Mouse (Mus musculus) forelimb bud, embryonic 11.5 days (tissue): Measurements from ENCODE around the gene Grhl3.
A peak's percentile ranks its signal among the peaks of the same experiment; 100 is the strongest.
"Not testable (repeated sequence)": the region's sequence is repeated elsewhere in the genome, so short reads cannot be mapped to it uniquely, and the experiment has no call there.

Source experiments
- DNase-seq: peaks from one replicate; pipeline ENCODE4 v3.0.0-alpha.2; 2012; ENCODE audit warnings: low read depth, low spot score

The Grhl3 gene

DNA sequence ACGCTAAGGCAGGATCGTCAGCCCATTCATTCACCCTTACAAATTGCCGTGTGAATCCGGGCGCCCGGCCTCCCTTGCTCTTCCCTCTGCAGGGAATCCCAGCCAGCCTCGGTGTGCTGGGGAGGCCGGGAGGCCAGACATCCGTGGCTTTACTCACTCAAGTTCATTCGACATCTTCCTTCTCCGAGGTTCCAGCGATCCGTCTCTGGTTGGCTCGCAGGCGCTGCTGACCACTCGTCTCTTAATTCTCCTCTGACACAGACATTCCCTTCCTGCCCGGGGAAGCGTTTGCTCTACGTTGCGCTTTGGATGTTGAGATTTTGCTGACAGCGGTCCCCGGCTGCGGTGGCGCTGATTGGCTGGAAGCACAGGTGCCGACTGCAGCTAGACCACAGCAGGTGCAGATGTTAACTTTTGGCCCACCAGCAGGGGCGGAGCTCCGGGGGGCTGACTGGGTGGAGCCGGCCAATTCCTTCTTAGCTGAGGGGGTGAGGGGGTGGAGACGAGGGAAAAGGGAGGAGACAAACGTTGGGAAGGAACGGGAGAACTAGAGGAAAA is at the start of gene Grhl3:
Grhl3 (minus strand) TSS at position 380 of the 558 bp plus-strand sequence.
- peak; percentile 38 for DNase-seq

- no peak for DNase-seq
These were observed 48.9 kb upstream of the Grhl3 start for GRCm38 (mm10) chr4:135622290-135622689.

DNA sequence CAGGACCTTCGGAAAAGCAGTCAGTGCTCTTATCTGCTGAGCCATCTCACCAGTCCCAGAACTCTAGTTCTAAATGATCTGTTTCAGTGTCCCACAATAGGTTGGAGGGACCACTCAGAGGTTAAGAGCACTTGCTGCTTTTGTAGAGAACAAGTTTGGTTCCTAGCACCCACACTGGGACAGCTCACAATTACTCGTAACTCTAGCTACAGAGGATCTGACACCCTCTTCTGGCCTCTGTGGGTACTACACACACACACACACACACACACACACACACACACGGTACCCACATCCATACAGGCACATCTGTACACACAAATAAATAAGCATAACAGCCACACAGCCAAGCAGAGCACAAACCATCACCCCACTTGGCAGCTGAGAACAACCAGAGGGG is 47.0 kb upstream of the Grhl3 start:
- DNase-seq, result no peak

DNA sequence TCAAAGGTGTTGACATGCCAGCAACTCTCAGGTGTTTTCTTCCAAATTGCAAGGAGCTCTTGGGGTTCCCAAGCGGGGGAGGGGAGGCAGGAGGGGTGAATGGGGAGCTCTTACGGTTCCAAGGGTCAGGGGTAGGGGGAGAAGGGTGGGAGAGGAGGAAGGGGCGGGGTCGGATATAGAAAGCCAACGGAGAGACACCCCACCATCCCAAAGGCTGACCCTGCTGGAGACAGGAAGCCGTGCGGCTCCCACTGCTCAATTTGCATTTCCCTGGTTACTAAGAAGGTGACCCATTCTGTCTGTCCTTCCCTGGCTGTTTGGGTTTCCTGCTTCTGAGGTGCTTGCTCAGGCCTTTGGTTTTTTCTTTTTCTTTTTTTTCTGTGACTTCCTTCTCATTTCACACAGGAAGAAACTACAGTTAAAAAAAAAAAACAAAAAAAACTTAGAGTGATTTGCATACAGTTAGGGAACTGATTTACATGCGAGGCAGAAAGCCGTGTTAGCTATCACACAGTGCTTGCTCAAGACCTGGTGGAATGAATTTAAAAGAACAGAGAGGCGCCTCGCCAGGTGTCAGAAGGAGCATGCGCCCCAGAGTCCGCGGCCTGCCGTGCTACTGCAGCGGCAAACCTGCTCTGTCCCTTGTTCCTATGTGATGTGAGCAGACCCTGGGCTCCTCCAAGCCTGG is 44.5 kb upstream of the Grhl3 start:
- DNase-seq, result no peak

DNA sequence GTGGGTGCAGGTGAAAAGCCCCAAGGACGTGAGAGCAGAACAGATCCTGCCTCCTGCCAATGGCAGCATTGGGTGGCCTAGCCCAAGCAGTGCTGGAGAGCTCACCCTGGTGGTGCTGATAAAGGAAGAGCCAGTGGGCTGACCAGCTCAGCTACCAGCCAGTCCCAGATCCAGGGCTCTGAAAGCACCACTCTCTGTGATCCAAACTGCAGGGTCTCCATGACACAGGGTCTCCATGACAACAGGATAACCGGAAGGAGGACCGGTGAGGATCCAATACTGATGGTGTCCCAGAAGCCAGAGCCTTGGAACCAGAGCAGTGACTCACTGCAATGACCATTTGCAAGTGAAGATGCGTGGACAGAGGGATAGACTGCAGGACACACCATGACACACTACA is 43.6 kb upstream of the Grhl3 start:
- DNase-seq, result no peak

GRCm38 (mm10) chr4:135615307-135615706 is 41.9 kb upstream of the Grhl3 start:
- DNase-seq, result not testable (repeated sequence)

GRCm38 (mm10) chr4:135609986-135610385 is 36.6 kb upstream of the Grhl3 start:
- no peak for DNase-seq

- no peak for DNase-seq
These were observed 34.8 kb upstream of the Grhl3 start for GRCm38 (mm10) chr4:135607979-135608885.

DNA sequence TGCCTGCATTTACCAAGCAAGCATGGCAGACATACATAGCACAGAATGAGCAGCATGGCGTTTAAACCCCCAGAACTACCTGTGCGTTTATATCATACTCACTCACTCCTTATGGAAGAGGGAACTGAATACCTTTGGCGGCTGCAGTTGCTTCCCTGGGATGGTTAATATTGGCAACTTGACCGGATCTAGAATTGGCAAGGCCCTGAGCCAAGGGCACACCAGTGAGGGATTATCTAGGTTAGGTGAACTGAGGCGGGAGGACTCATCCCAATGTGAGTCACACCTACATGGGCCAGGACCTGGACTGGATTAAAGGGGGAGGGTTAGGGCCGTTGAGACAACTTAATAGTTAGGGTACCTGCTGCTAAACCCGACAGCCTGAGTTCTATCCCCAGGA is 32.8 kb upstream of the Grhl3 start:
- DNase-seq, result no peak

GRCm38 (mm10) chr4:135601530-135601929 is 28.1 kb upstream of the Grhl3 start:
- DNase-seq, result no peak

- no peak for DNase-seq
These were observed 26.2 kb upstream of the Grhl3 start for GRCm38 (mm10) chr4:135599497-135600182.

DNA sequence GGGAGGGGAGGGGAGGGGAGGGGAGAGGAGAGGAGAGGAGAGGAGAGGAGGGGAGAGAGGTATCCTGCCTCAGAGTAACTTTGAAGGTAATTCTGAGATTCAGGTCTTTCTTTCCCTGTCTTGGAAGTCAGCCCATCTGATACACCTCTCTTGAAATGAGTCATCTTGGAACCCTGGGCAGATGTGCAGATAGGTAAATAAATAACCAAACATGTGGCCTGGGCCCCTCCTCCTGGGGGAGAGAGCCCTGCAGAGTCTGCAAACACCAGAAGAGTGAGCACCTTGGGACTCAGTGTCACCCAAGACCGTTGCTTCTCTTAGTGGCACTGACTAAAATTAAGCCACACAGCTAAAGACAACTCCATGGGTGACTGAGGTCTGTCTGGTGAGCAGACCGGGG is 25.6 kb upstream of the Grhl3 start:
- DNase-seq, result no peak

GRCm38 (mm10) chr4:135597571-135597970 is 24.1 kb upstream of the Grhl3 start:
- DNase-seq, result no peak

DNA sequence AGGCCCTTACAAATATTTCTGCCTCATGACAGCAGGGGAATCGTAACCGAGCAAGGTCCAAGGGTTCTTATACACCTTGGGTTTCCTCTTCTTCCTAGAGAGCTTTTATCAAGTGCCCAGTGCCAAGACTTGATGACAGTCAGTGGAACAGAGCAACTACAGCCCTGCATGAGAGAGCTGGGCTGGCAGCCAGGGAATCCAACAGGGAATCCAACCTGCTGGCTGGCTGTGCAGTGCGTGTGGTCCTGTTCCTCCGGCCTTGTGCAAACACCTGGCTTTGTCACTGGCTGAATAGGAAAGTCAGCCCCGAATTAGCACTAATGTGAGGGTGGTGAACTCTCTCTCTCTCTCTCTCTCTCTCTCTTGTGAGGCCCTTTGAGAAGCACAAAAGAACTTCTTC is 22.5 kb upstream of the Grhl3 start:
- DNase-seq, result no peak

- DNase-seq, result no peak
These were observed 18.3 kb upstream of the Grhl3 start for GRCm38 (mm10) chr4:135591610-135592304.

DNA sequence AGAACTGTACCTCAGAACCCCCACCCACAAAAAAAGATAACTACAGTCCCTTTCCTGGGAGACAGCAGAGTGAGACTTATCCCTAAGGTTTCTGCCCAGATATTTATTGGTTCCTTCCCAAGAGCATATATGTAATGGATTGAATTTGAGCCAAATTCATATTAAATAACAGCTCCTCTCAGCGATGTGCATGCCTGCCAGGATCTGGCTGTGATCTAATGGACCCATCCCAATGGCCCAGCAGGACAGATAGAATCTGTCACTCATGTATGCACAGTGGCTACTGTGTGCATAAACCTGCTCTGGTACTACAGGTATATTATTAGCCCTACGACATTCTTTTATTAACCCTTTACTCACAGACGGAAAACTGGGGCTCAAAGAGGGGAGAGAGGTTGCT is 17.7 kb upstream of the Grhl3 start:
- DNase-seq, result no peak

GRCm38 (mm10) chr4:135584838-135585237 is 11.4 kb upstream of the Grhl3 start:
- no peak for DNase-seq

DNA sequence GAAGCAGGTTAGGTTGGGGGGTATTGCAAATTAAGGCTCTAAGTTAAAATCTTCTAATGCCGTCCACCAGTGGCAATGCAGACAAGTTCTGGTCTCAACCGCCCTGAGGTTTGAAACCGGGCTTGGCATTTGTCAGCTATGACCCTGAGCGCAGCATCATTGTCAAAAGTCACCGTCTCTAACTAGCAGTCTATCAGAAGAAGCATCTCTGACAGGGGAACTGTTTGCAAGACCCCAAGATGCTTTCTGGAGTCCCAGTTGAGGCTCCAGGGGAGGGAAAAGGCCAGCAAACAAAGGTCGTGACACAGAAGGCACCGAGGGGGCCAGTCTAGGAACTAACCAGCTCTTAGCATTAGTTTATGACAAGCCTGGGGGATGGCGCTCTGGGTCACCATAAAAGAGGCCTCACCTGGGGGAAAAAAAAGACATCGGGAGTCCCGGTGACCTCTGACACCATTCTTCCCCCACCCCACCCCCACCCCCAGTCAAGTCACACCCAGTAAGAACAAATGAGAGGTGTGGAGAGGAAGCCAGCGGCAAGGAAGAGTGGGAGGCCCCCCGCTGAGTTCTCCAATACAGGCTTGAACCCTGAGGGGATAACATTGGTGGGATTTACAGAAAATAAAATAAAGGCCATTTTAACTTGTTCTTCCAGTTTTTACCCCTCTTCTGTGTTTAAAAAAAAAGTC is 7.9 kb upstream of the Grhl3 start:
- DNase-seq, result no peak

DNA sequence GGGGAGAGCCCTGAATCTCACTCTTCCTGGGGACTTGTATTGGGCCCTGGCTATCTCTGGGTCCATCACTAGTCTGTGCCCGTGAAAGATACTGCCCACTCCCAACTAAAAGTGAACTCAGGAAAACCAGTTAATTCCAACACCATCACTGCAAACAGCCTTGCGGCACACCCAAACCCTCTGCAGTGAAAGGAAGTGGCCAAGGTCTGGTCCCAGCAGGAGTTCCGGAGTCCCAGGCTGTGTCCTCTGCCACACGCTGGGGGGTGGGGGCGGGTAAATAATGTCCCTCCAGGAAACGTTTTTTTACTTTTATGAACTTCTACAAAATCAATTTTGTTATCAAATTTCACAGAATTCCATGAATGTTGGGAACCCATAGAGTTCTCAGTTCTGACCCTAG is 6.3 kb upstream of the Grhl3 start:
- DNase-seq, result no peak

DNA sequence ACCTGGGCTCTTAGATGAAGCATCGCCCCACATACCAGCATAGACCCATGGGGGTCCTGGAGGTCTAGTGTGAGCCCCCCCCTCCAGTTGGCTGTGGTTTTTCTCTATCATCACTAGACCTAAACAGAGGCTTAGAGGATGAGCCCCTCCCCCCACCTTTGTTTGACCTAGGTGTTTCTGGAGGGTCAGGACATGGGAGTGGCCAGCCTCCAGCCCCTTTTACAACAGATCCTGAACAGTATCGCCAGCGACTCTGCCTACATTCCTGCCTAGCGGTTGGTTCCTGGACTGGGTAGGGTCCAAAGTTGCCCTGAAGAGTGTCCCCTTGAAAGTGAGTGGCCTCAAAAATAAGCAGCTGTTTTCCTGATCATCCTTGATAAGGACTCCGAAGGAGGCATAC is 5.1 kb upstream of the Grhl3 start:
- no peak for DNase-seq
